Mouse (Mus musculus): Measurements from ENCODE around the gene Spin2f. TPM values are rescaled to one million over a fixed set of nuclear protein-coding genes. Genes with fewer than 3 reads are reported as not detected.
"Not testable (repeated sequence)": the region's sequence is repeated elsewhere in the genome, so short reads cannot be mapped to it uniquely, and the experiment has no call there.

Gene Spin2f
- not detected in 2 replicates for polyA plus RNA-seq (2015; fragmentation: Nextera tagmentation; extraction: Ambion mirVana)

DNA sequence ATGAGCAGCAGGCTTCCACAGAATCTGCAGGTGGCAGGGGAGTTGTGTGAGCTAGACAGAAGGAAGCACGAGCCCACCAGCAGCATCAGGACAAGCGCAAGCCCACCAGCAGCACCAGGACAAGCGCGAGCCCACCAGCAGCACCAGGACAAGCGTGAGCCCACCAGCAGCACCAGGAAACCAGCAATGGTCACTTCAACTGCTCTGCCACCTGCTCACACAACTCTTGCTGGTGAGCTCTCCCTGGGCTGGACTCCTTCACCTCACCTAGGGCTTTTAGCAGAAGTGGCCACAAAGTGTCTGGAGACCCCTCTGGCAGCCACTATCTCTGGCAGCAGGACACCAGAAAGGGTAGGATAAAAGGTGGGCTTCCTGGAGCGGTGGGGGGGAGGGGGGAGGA is at the start of gene Spin2f:
TSS of gene Spin2f (plus strand) at position 301 of the 400 bp plus-strand sequence.
- WGBS = 65% methylated on average over 1 of the region's 6 CpGs
- H3K36me3 ChIP-seq; H3K9ac ChIP-seq; H3K4me2 ChIP-seq (replicated peaks); H3K4me3 ChIP-seq (replicated peaks); ATAC-seq; H3K27ac ChIP-seq; H3K9me3 ChIP-seq; H3K4me1 ChIP-seq (replicated peaks); H3K27me3 ChIP-seq (replicated peaks): not testable (repeated sequence)

GRCm38 (mm10) chrX:31212136-31212535 is 41.6 kb upstream of the Spin2f start:
- 88% methylated on average over 7 of the region's 7 CpGs for WGBS
- not testable (repeated sequence) for H3K4me3 ChIP-seq (replicated peaks); H3K36me3 ChIP-seq; H3K9me3 ChIP-seq; H3K27ac ChIP-seq; H3K4me2 ChIP-seq (replicated peaks); ATAC-seq; H3K4me1 ChIP-seq (replicated peaks); H3K9ac ChIP-seq; H3K27me3 ChIP-seq (replicated peaks)

DNA sequence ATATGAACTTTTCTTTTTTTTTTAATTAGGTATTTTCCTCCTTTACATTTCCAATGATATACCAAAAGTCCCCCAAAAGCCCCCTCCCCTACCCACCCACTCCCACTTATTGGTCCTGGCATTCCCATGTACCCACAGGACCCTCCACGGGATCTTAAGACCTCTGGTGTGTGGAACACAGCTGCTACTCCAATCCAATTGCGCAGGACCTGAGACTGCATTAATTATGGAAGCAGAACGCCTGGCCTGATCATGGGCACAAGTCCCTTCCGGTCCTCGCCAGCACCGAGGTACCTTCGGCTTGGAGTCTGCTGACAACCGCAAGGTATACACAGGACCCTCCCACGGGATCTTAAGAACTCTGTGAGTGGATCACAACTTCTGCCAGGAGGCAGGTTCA is 30.2 kb upstream of the Spin2f start:
- not testable (repeated sequence) for ATAC-seq; H3K4me1 ChIP-seq (replicated peaks); H3K36me3 ChIP-seq; H3K4me2 ChIP-seq (replicated peaks); H3K9me3 ChIP-seq; H3K27me3 ChIP-seq (replicated peaks); H3K4me3 ChIP-seq (replicated peaks); H3K27ac ChIP-seq; H3K9ac ChIP-seq
- WGBS = 85% methylated on average over 9 of the region's 9 CpGs

- not testable (repeated sequence) for H3K4me3 ChIP-seq (replicated peaks); H3K9me3 ChIP-seq; H3K4me1 ChIP-seq (replicated peaks); H3K27me3 ChIP-seq (replicated peaks); H3K4me2 ChIP-seq (replicated peaks); H3K36me3 ChIP-seq; H3K9ac ChIP-seq; ATAC-seq; H3K27ac ChIP-seq
- WGBS = 60% methylated on average over 4 of the region's 4 CpGs
Observed at GRCm38 (mm10) chrX:31235088-31235487, 18.6 kb upstream of the Spin2f start.

DNA sequence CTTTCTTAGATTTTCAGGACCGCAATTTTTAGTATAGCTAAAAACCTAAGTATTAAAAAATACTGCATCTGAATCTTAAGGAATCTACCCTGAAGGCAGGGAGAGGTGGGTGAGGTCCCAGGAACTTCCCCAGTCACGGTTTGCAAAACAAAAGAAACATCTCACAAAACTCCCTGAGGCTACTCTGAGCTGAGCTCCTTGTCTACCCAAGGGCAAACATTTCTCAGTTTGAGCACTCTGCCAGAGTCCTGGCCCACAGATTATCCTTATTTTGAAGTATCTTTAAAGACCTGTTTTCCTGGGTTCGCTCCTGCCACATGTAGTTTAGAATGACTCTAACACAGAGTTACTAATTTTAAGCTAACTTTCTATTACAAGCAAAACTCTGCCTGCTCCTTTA is 11.9 kb upstream of the Spin2f start:
- not testable (repeated sequence) for H3K27me3 ChIP-seq (replicated peaks); H3K4me3 ChIP-seq (replicated peaks); H3K9ac ChIP-seq; H3K4me2 ChIP-seq (replicated peaks); H3K36me3 ChIP-seq; ATAC-seq; H3K9me3 ChIP-seq; H3K27ac ChIP-seq; H3K4me1 ChIP-seq (replicated peaks)
- WGBS = 80% methylated on average over 3 of the region's 3 CpGs

Other genes starting within 250 kb of the Spin2f start
- gene Btbd35f29, start 136.2 kb upstream of the Spin2f start, polyA plus RNA-seq (2015; fragmentation: Nextera tagmentation; extraction: Ambion mirVana) = not detected in 2 replicates
- gene Btbd35f26, start 82.6 kb downstream of the Spin2f start, polyA plus RNA-seq (2015; fragmentation: Nextera tagmentation; extraction: Ambion mirVana) = not detected in 2 replicates
- not detected in 2 replicates for gene Btbd35f19, start 130.0 kb downstream of the Spin2f start, polyA plus RNA-seq (2015; fragmentation: Nextera tagmentation; extraction: Ambion mirVana)

Data from intestine, embryonic 15.5 days (tissue).